Mouse (Mus musculus): ENCODE results near the gene Gpx7. TPM values are rescaled to one million over a fixed set of nuclear protein-coding genes. Genes with fewer than 3 reads are reported as not detected.
"Not testable (repeated sequence)": the region's sequence is repeated elsewhere in the genome, so short reads cannot be mapped to it uniquely, and the experiment has no call there.

Gene Gpx7
- total RNA-seq, 2 experiments from 2014 or later, result not detected

- no peak for ATAC-seq (replicated peaks; ENCODE audit: low FRiP score, poor library complexity, severe bottlenecking)
Measured at GRCm38 (mm10) chr4:108357458-108357857, 49.3 kb downstream of the Gpx7 start.

- not testable (repeated sequence) for ATAC-seq (replicated peaks; ENCODE audit: low FRiP score, poor library complexity, severe bottlenecking)
Measured at GRCm38 (mm10) chr4:108353591-108353990, 53.2 kb downstream of the Gpx7 start.

GRCm38 (mm10) chr4:108350819-108351218, 55.9 kb downstream of the Gpx7 start:
- ATAC-seq (replicated peaks; ENCODE audit: low FRiP score, poor library complexity, severe bottlenecking), result no peak

Other genes with a start within 250 kb of the Gpx7 start
- 6.7 TPM in 1 of 2 replicates, not detected in the other for gene Echdc2, start 241.5 kb downstream of the Gpx7 start, total RNA-seq (2015; ENCODE audit: low replicate concordance)
- gene Echdc2, start 241.5 kb downstream of the Gpx7 start, total RNA-seq (2017; ENCODE audit: low replicate concordance), result not detected in 2 replicates
- not detected in 2 replicates for gene Zyg11a, start 188.9 kb downstream of the Gpx7 start, total RNA-seq (2015; ENCODE audit: low replicate concordance)
- not detected in 2 replicates for gene Zyg11a, start 188.9 kb downstream of the Gpx7 start, total RNA-seq (2017; ENCODE audit: low replicate concordance)
- 3.8 and 5.0 TPM in 2 replicates for gene Zyg11b, start 105.9 kb downstream of the Gpx7 start, total RNA-seq (2015; ENCODE audit: low replicate concordance)
- gene Zyg11b, start 105.9 kb downstream of the Gpx7 start, total RNA-seq (2017; ENCODE audit: low replicate concordance), result 2.0 and 4.5 TPM in 2 replicates
- 2.5 TPM in 1 of 2 replicates, not detected in the other for gene Coa7, start 78.8 kb downstream of the Gpx7 start, total RNA-seq (2015; ENCODE audit: low replicate concordance)
- 2.8 and 11.9 TPM in 2 replicates for gene Coa7, start 78.8 kb downstream of the Gpx7 start, total RNA-seq (2017; ENCODE audit: low replicate concordance)
- gene Shisal2a, start 23.6 kb downstream of the Gpx7 start, total RNA-seq (2015; ENCODE audit: low replicate concordance), result not detected in 2 replicates
- gene Shisal2a, start 23.6 kb downstream of the Gpx7 start, total RNA-seq (2017; ENCODE audit: low replicate concordance), result not detected in 2 replicates
- gene Tut4, start 52.5 kb upstream of the Gpx7 start, total RNA-seq (2015; ENCODE audit: low replicate concordance), result 61.2 and 64.5 TPM in 2 replicates
- 16.7 and 17.2 TPM in 2 replicates for gene Tut4, start 52.5 kb upstream of the Gpx7 start, total RNA-seq (2017; ENCODE audit: low replicate concordance)
- 37.8 and 43.2 TPM in 2 replicates for gene Prpf38a, start 172.4 kb upstream of the Gpx7 start, total RNA-seq (2015; ENCODE audit: low replicate concordance)
- 55.5 and 62.9 TPM in 2 replicates for gene Prpf38a, start 172.4 kb upstream of the Gpx7 start, total RNA-seq (2017; ENCODE audit: low replicate concordance)
- gene Orc1, start 172.5 kb upstream of the Gpx7 start, total RNA-seq (2015; ENCODE audit: low replicate concordance), result 67.4 and 79.2 TPM in 2 replicates
- 39.6 and 63.5 TPM in 2 replicates for gene Orc1, start 172.5 kb upstream of the Gpx7 start, total RNA-seq (2017; ENCODE audit: low replicate concordance)
- gene Cc2d1b, start 213.0 kb upstream of the Gpx7 start, total RNA-seq (2015; ENCODE audit: low replicate concordance), result 1.3 and 6.8 TPM in 2 replicates
- 13.6 and 21.1 TPM in 2 replicates for gene Cc2d1b, start 213.0 kb upstream of the Gpx7 start, total RNA-seq (2017; ENCODE audit: low replicate concordance)